Mouse (Mus musculus): ENCODE measurements around the gene Srsf10. TPM values are rescaled to one million over a fixed set of nuclear protein-coding genes. Genes with fewer than 3 reads are reported as not detected.

Srsf10 gene
- polyA plus RNA-seq, 1 experiment: 72.8 TPM

DNA sequence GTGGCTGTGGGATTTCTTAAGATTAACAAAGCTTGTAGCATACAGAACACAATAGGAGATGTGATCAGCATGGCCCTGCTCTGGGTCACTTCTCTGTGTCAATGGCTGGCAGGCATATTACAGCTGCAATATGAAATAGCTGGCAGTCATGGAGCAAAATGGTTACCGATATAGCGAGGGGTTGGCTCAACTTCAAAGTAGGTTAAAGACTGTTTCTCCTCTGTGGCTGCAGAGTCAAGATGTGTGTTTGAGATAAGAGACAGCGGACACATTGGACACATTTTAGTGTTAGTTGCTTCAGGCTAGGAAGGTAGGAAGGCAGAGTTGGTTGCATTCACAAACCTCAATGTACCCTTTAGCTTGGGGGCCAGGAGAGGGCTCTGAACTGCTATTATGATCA lies 51.1 kb downstream of the Srsf10 start:
- no peak overlapping the region for H3K4me3 ChIP-seq (ENCODE audit: control insufficient read depth, low read depth, low read length)
- no peak overlapping the region for H3K27ac ChIP-seq (ENCODE audit: control insufficient read depth, insufficient read depth, low read depth, low read length)
- H3K36me3 ChIP-seq (ENCODE audit: control insufficient read depth, insufficient read depth, low read length): no peaks in the 10 kb centered on the region
- TF ChIP-seq POLR2A (IDR thresholded peaks at IDR 0.05; ENCODE audit: control insufficient read depth, low read depth, low read length): no peak
- TF ChIP-seq CTCF (IDR thresholded peaks at IDR 0.05; ENCODE audit: control insufficient read depth, insufficient read depth, insufficient replicate concordance, low read depth, low read length): no peak
- no peaks in the 10 kb centered on the region for H3K4me1 ChIP-seq (ENCODE audit: control insufficient read depth, insufficient read depth, low read length)
- no peaks in the 10 kb centered on the region for H3K27me3 ChIP-seq (ENCODE audit: control insufficient read depth, insufficient read depth, low read length)

DNA sequence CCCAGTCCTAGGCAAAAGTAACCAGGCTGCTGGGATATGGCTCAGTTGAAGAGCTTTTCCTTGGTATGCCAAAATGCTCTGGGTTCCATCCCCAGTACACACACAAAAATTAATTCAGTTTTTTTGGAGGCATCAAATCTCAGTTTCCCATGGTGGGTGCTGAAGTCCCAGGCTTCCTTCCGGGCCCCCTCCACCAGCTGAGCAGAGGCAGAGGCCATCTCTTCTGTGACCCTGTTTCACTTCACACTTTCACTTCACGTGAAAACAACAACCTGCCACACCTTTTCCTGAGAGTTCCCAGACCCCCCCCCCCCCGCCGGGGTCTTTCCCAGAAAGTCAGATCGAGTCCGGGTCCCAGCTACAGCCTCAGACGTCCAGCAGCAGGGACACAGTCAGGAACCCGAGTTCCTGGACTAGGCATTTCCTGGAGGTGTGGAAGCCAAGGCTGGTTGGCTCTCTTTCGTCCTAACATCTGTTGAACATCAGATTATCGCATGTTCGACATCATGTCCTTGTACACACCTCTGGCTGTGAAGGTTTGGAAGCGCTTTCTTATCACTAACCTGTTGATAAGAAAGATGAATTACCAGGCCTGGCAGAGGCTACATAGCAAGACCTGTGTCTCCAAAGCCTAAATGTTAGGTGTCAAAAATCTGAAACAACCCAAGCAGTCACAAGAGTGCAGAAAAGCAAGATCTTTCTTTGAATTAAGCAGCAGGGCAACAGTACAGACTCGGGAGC lies 53.9 kb downstream of the Srsf10 start:
- H3K4me3 ChIP-seq (ENCODE audit: control insufficient read depth, low read depth, low read length): no peak overlapping the region
- no peak overlapping the region for H3K27ac ChIP-seq (ENCODE audit: control insufficient read depth, insufficient read depth, low read depth, low read length)
- H3K36me3 ChIP-seq (ENCODE audit: control insufficient read depth, insufficient read depth, low read length): no peaks in the 10 kb centered on the region
- H3K27me3 ChIP-seq (ENCODE audit: control insufficient read depth, insufficient read depth, low read length): no peaks in the 10 kb centered on the region
- H3K4me1 ChIP-seq (ENCODE audit: control insufficient read depth, insufficient read depth, low read length): no peaks in the 10 kb centered on the region
- TF ChIP-seq CTCF (IDR thresholded peaks at IDR 0.05; ENCODE audit: control insufficient read depth, insufficient read depth, insufficient replicate concordance, low read depth, low read length) (no peak), POLR2A (IDR thresholded peaks at IDR 0.05; ENCODE audit: control insufficient read depth, low read depth, low read length) (no peak)

DNA sequence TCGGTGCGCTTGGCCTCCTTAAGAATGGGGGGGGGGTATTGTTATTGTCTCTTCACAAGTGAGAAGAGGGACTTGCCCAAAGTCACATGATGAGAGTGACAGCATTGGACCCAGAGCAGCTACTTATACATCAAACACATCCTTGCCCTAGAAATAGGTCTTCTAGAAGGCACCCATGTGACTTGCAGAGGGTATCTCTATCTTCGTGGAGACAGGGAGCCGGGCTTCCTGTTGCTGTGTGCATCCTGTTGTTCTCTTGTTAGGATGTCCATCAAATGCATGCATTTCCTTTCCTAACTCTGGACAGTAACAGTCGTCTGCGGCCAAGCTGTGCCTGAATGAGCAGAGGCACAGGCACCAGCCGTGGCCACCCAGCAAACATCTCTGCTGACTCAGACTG lies 56.0 kb downstream of the Srsf10 start:
- Histone ChIP-seq H3K4me1 (ENCODE audit: control insufficient read depth, insufficient read depth, low read length) (peaks cover under 1% of the 10 kb centered on the region), H3K4me3 (ENCODE audit: control insufficient read depth, low read depth, low read length) (no peak overlapping the region), H3K27ac (ENCODE audit: control insufficient read depth, insufficient read depth, low read depth, low read length) (no peak overlapping the region), H3K36me3 (ENCODE audit: control insufficient read depth, insufficient read depth, low read length) (no peaks in the 10 kb centered on the region), H3K27me3 (ENCODE audit: control insufficient read depth, insufficient read depth, low read length) (no peaks in the 10 kb centered on the region)
- TF ChIP-seq POLR2A (IDR thresholded peaks at IDR 0.05; ENCODE audit: control insufficient read depth, low read depth, low read length) (no peak), CTCF (IDR thresholded peaks at IDR 0.05; ENCODE audit: control insufficient read depth, insufficient read depth, insufficient replicate concordance, low read depth, low read length) (no peak)

- no peak overlapping the region for H3K4me3 ChIP-seq (ENCODE audit: control insufficient read depth, low read depth, low read length)
- TF ChIP-seq CTCF (IDR thresholded peaks at IDR 0.05; ENCODE audit: control insufficient read depth, insufficient read depth, insufficient replicate concordance, low read depth, low read length) (no peak), POLR2A (IDR thresholded peaks at IDR 0.05; ENCODE audit: control insufficient read depth, low read depth, low read length) (no peak)
- peaks cover 4% of the 10 kb centered on the region for H3K4me1 ChIP-seq (ENCODE audit: control insufficient read depth, insufficient read depth, low read length)
- H3K27ac ChIP-seq (ENCODE audit: control insufficient read depth, insufficient read depth, low read depth, low read length): no peak overlapping the region
- no peaks in the 10 kb centered on the region for H3K27me3 ChIP-seq (ENCODE audit: control insufficient read depth, insufficient read depth, low read length)
- H3K36me3 ChIP-seq (ENCODE audit: control insufficient read depth, insufficient read depth, low read length): no peaks in the 10 kb centered on the region
These were observed 56.6 kb downstream of the Srsf10 start for GRCm38 (mm10) chr4:135912164-135912563.

DNA sequence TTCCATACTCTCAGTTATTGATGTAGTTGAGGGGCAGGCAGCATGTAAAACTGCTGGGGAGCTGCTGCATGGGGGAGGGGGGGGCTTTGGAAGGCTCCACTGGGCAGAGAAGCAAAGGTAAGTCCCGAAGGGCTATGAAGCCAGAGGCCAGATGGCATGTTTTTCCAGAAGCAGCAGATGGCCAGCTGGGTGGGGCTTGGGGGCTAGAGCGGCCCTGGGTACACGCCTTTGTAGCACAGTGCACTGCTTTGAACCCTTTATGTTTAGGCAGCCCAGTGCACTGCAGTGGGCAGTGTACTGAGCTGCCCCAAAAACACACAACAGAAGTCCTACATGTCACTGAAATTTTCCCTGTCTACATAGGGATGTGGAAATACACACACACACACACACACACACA lies 57.3 kb downstream of the Srsf10 start:
- H3K4me1 ChIP-seq (ENCODE audit: control insufficient read depth, insufficient read depth, low read length): peaks cover 4% of the 10 kb centered on the region

GRCm38 (mm10) chr4:135913433-135913832 lies 57.9 kb downstream of the Srsf10 start:
- H3K4me3 ChIP-seq (ENCODE audit: control insufficient read depth, low read depth, low read length): no peak overlapping the region
- no peak overlapping the region for H3K27ac ChIP-seq (ENCODE audit: control insufficient read depth, insufficient read depth, low read depth, low read length)
- no peaks in the 10 kb centered on the region for H3K36me3 ChIP-seq (ENCODE audit: control insufficient read depth, insufficient read depth, low read length)
- H3K27me3 ChIP-seq (ENCODE audit: control insufficient read depth, insufficient read depth, low read length): no peaks in the 10 kb centered on the region
- peaks cover 4% of the 10 kb centered on the region for H3K4me1 ChIP-seq (ENCODE audit: control insufficient read depth, insufficient read depth, low read length)
- no peak for TF ChIP-seq CTCF (IDR thresholded peaks at IDR 0.05; ENCODE audit: control insufficient read depth, insufficient read depth, insufficient replicate concordance, low read depth, low read length)

More for the DNA sequence above, 57.3 kb downstream of the Srsf10 start:
- no peak for TF ChIP-seq CTCF (IDR thresholded peaks at IDR 0.05; ENCODE audit: control insufficient read depth, insufficient read depth, insufficient replicate concordance, low read depth, low read length)
- TF ChIP-seq POLR2A (IDR thresholded peaks at IDR 0.05; ENCODE audit: control insufficient read depth, low read depth, low read length): no peak
- Histone ChIP-seq H3K27ac (ENCODE audit: control insufficient read depth, insufficient read depth, low read depth, low read length) (no peak overlapping the region), H3K4me3 (ENCODE audit: control insufficient read depth, low read depth, low read length) (no peak overlapping the region), H3K27me3 (ENCODE audit: control insufficient read depth, insufficient read depth, low read length) (no peaks in the 10 kb centered on the region), H3K36me3 (ENCODE audit: control insufficient read depth, insufficient read depth, low read length) (no peaks in the 10 kb centered on the region)

DNA sequence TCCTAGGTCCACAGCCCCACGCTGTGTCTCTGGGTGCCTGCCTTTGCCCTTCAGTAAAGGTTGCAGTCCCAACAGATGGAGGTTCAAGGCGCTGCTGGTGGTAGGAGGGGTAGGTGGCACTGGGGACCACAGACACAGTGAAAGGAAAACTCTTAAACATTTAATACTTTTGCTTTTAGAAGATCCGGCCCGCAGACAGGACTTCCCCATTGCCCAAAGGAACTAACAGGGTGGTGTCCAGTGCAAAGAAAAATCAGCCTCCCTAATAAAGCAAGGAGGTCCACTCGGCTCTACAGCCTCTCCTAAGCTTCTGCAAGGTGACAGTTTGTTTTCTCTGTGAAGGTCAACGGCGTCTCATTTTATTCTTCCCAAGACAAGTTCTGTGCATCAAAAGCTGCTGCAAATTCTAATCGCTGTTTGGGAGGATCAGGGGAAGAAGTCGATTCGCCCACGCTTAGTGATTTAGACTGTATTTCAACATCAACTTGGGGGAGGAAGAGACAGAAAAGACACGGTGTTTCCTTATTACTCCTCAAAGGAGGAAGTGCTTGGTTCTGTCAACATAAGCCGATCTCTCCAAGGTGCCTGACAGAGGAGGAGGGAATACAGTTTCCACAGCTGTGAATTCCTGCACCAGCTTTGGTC lies 63.2 kb downstream of the Srsf10 start:
- H3K4me3 ChIP-seq (ENCODE audit: control insufficient read depth, low read depth, low read length): no peak overlapping the region
- H3K27me3 ChIP-seq (ENCODE audit: control insufficient read depth, insufficient read depth, low read length): no peaks in the 10 kb centered on the region
- no peaks in the 10 kb centered on the region for H3K36me3 ChIP-seq (ENCODE audit: control insufficient read depth, insufficient read depth, low read length)
- H3K4me1 ChIP-seq (ENCODE audit: control insufficient read depth, insufficient read depth, low read length): peaks cover 16% of the 10 kb centered on the region
- TF ChIP-seq POLR2A (IDR thresholded peaks at IDR 0.05; ENCODE audit: control insufficient read depth, low read depth, low read length): no peak
- H3K27ac ChIP-seq (ENCODE audit: control insufficient read depth, insufficient read depth, low read depth, low read length): peak overlapping the region; percentile 45; the same call in 1 of the 2 replicates

Data from testis, adult 2 months (tissue).